Mouse (Mus musculus): ENCODE measurements around the gene Ccdc113. TPM values are rescaled to one million over a fixed set of nuclear protein-coding genes. Genes with fewer than 3 reads are reported as not detected.
"Not testable (repeated sequence)": the region's sequence is repeated elsewhere in the genome, so short reads cannot be mapped to it uniquely, and the experiment has no call there.

The Ccdc113 gene
- polyA plus RNA-seq, 1 experiment = 0.22 TPM

- no peaks in the 10 kb centered on the region for H3K4me1 ChIP-seq (replicated peaks; ENCODE audit: control insufficient read depth, insufficient read depth, low read length)
- WGBS = 94% methylated on average over 7 of the region's 7 CpGs
- no peaks in the 10 kb centered on the region for H3K27me3 ChIP-seq (ENCODE audit: control insufficient read depth, insufficient read depth, low read length)
- H3K4me3 ChIP-seq (ENCODE audit: control insufficient read depth, insufficient read depth, low read length) = no peak overlapping the region
- DNase-seq = no peak
- TF ChIP-seq POLR2A (IDR thresholded peaks at IDR 0.05; ENCODE audit: control insufficient read depth, extremely low read depth, insufficient read depth, low read length, poor library complexity) (no peak), CTCF (IDR thresholded peaks at IDR 0.05; ENCODE audit: borderline replicate concordance, control insufficient read depth, extremely low read depth, insufficient read depth, low read length, poor library complexity) (no peak)
- no peaks in the 10 kb centered on the region for H3K36me3 ChIP-seq (ENCODE audit: control insufficient read depth, insufficient read depth, low read length)
- no peak overlapping the region for H3K27ac ChIP-seq (ENCODE audit: control insufficient read depth, insufficient read depth, low read length)
These were observed 59.8 kb downstream of the Ccdc113 start for GRCm38 (mm10) chr8:95593439-95594393.

GRCm38 (mm10) chr8:95595131-95595530, 61.2 kb downstream of the Ccdc113 start:
- Histone ChIP-seq H3K27me3 (ENCODE audit: control insufficient read depth, insufficient read depth, low read length) (no peaks in the 10 kb centered on the region), H3K4me3 (ENCODE audit: control insufficient read depth, insufficient read depth, low read length) (no peak overlapping the region), H3K36me3 (ENCODE audit: control insufficient read depth, insufficient read depth, low read length) (no peaks in the 10 kb centered on the region), H3K27ac (ENCODE audit: control insufficient read depth, insufficient read depth, low read length) (no peak overlapping the region), H3K4me1 (replicated peaks; ENCODE audit: control insufficient read depth, insufficient read depth, low read length) (no peaks in the 10 kb centered on the region)
- 95% methylated on average over 14 of the region's 14 CpGs for WGBS
- no peak for DNase-seq
- TF ChIP-seq CTCF (IDR thresholded peaks at IDR 0.05; ENCODE audit: borderline replicate concordance, control insufficient read depth, extremely low read depth, insufficient read depth, low read length, poor library complexity) (no peak), POLR2A (IDR thresholded peaks at IDR 0.05; ENCODE audit: control insufficient read depth, extremely low read depth, insufficient read depth, low read length, poor library complexity) (no peak)

- Histone ChIP-seq H3K27ac (ENCODE audit: control insufficient read depth, insufficient read depth, low read length) (no peak overlapping the region), H3K4me3 (ENCODE audit: control insufficient read depth, insufficient read depth, low read length) (no peak overlapping the region), H3K4me1 (replicated peaks; ENCODE audit: control insufficient read depth, insufficient read depth, low read length) (no peaks in the 10 kb centered on the region), H3K36me3 (ENCODE audit: control insufficient read depth, insufficient read depth, low read length) (no peaks in the 10 kb centered on the region), H3K27me3 (ENCODE audit: control insufficient read depth, insufficient read depth, low read length) (no peaks in the 10 kb centered on the region)
- TF ChIP-seq CTCF (IDR thresholded peaks at IDR 0.05; ENCODE audit: borderline replicate concordance, control insufficient read depth, extremely low read depth, insufficient read depth, low read length, poor library complexity) (no peak), POLR2A (IDR thresholded peaks at IDR 0.05; ENCODE audit: control insufficient read depth, extremely low read depth, insufficient read depth, low read length, poor library complexity) (no peak)
- DNase-seq = no peak
- WGBS = 69% methylated on average over 4 of the region's 4 CpGs
These were observed 63.0 kb downstream of the Ccdc113 start for GRCm38 (mm10) chr8:95596841-95597241.

GRCm38 (mm10) chr8:95599861-95600260, 66.0 kb downstream of the Ccdc113 start:
- peak; percentile 47 for DNase-seq
- WGBS = 21% methylated on average over 11 of the region's 11 CpGs
- TF ChIP-seq POLR2A (IDR thresholded peaks at IDR 0.05; ENCODE audit: control insufficient read depth, extremely low read depth, insufficient read depth, low read length, poor library complexity) (no peak), CTCF (IDR thresholded peaks at IDR 0.05; ENCODE audit: borderline replicate concordance, control insufficient read depth, extremely low read depth, insufficient read depth, low read length, poor library complexity) (no peak)
- no peaks in the 10 kb centered on the region for H3K36me3 ChIP-seq (ENCODE audit: control insufficient read depth, insufficient read depth, low read length)
- H3K4me3 ChIP-seq (ENCODE audit: control insufficient read depth, insufficient read depth, low read length) = no peak overlapping the region
- no peaks in the 10 kb centered on the region for H3K4me1 ChIP-seq (replicated peaks; ENCODE audit: control insufficient read depth, insufficient read depth, low read length)
- no peak overlapping the region for H3K27ac ChIP-seq (ENCODE audit: control insufficient read depth, insufficient read depth, low read length)
- H3K27me3 ChIP-seq (ENCODE audit: control insufficient read depth, insufficient read depth, low read length) = no peaks in the 10 kb centered on the region

GRCm38 (mm10) chr8:95601306-95601705, 67.4 kb downstream of the Ccdc113 start:
- Histone ChIP-seq H3K36me3 (ENCODE audit: control insufficient read depth, insufficient read depth, low read length) (no peaks in the 10 kb centered on the region), H3K27ac (ENCODE audit: control insufficient read depth, insufficient read depth, low read length) (no peak overlapping the region), H3K4me3 (ENCODE audit: control insufficient read depth, insufficient read depth, low read length) (no peak overlapping the region), H3K4me1 (replicated peaks; ENCODE audit: control insufficient read depth, insufficient read depth, low read length) (no peaks in the 10 kb centered on the region), H3K27me3 (ENCODE audit: control insufficient read depth, insufficient read depth, low read length) (no peaks in the 10 kb centered on the region)
- 84% methylated on average over 15 of the region's 15 CpGs for WGBS
- DNase-seq = no peak
- no peak for TF ChIP-seq POLR2A (IDR thresholded peaks at IDR 0.05; ENCODE audit: control insufficient read depth, extremely low read depth, insufficient read depth, low read length, poor library complexity)
- TF ChIP-seq CTCF (IDR thresholded peaks at IDR 0.05; ENCODE audit: borderline replicate concordance, control insufficient read depth, extremely low read depth, insufficient read depth, low read length, poor library complexity) = no peak

GRCm38 (mm10) chr8:95602168-95602567, 68.3 kb downstream of the Ccdc113 start:
- no peaks in the 10 kb centered on the region for H3K27me3 ChIP-seq (ENCODE audit: control insufficient read depth, insufficient read depth, low read length)
- no peaks in the 10 kb centered on the region for H3K36me3 ChIP-seq (ENCODE audit: control insufficient read depth, insufficient read depth, low read length)
- no peak for TF ChIP-seq POLR2A (IDR thresholded peaks at IDR 0.05; ENCODE audit: control insufficient read depth, extremely low read depth, insufficient read depth, low read length, poor library complexity)
- no peak for TF ChIP-seq CTCF (IDR thresholded peaks at IDR 0.05; ENCODE audit: borderline replicate concordance, control insufficient read depth, extremely low read depth, insufficient read depth, low read length, poor library complexity)
- H3K27ac ChIP-seq (ENCODE audit: control insufficient read depth, insufficient read depth, low read length) = no peak overlapping the region
- no peaks in the 10 kb centered on the region for H3K4me1 ChIP-seq (replicated peaks; ENCODE audit: control insufficient read depth, insufficient read depth, low read length)
- 68% methylated on average over 2 of the region's 2 CpGs for WGBS
- no peak for DNase-seq
- H3K4me3 ChIP-seq (ENCODE audit: control insufficient read depth, insufficient read depth, low read length) = no peak overlapping the region

- not testable (repeated sequence) for DNase-seq; H3K4me1 ChIP-seq (replicated peaks; ENCODE audit: control insufficient read depth, insufficient read depth, low read length); H3K4me3 ChIP-seq (ENCODE audit: control insufficient read depth, insufficient read depth, low read length); H3K27ac ChIP-seq (ENCODE audit: control insufficient read depth, insufficient read depth, low read length); H3K27me3 ChIP-seq (ENCODE audit: control insufficient read depth, insufficient read depth, low read length); H3K36me3 ChIP-seq (ENCODE audit: control insufficient read depth, insufficient read depth, low read length)
- WGBS = 16% methylated on average over 4 of the region's 5 CpGs
These were observed 72.6 kb downstream of the Ccdc113 start for GRCm38 (mm10) chr8:95606509-95606908.
